Mouse (Mus musculus): ENCODE results near the gene Cerkl. TPM values are rescaled to one million over a fixed set of nuclear protein-coding genes. Genes with fewer than 3 reads are reported as not detected.

Gene Cerkl
- polyA plus RNA-seq, 1 experiment from 2014 or later, result not detected

DNA sequence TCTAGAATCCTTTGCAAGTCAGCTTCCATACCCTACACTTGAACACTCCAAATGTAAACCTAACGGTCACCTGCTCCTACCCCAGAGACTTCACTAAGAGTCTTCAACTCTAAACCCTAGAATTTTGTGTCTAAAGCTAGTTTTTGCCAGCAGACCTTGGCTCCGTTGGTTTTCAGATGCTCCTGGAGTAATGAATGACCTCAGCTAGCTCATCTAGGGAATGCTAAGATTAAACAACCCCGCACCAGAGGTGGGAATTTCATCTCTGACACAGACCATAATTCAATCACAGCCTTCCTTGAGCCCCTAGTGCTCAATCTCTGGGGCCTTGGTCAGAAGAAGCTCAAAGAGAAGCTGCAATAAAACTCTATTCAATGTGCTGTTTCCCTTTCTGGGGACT, 849 bp upstream of the Cerkl start:
- TF ChIP-seq CTCF (IDR thresholded peaks at IDR 0.05), result no peak
- in situ Hi-C loops (cut with MboI; ENCODE audit: low pct_unique_long_range_greater_than_20kb), result no loop called here
- H3K27me3 ChIP-seq, result peaks cover 84% of the 10 kb centered on the region
- DNase-seq (ENCODE audit: low read depth, low spot score), result no peak
- ATAC-seq, result no peak
- CTCF ChIA-PET, result interaction anchor here (1.3 kb wide), 1 partner anchor 42 kb away, joined by 3 read pairs; no protein-coding TSS in a partner anchor
- POLR2A ChIA-PET, result no interaction called here

DNA sequence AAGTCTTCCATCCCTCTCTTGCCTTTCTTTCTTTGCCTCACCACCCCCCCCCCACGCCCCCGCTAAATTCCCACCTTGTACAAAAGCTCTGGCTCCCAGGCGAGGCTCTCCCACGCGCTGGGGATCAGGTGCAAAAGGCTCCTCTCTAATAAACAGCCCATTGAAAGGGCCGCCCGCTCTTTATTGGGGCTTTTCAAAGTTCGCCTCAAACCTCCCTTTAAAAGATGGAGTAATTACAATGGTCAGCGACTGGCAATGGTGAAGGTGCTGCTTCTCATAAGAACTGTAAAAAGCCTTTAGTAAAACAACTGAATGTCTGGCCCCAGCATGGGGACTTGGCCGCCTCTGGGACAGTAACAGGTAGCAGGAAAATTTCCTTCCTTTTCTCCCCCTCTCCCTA, 939 bp downstream of the Cerkl start:
- ATAC-seq (no peak), DNase-seq (ENCODE audit: low read depth, low spot score) (no peak)
- peaks cover 84% of the 10 kb centered on the region for H3K27me3 ChIP-seq
- in situ Hi-C loops (cut with MboI; ENCODE audit: low pct_unique_long_range_greater_than_20kb), result no loop called here
- no peak for TF ChIP-seq CTCF (IDR thresholded peaks at IDR 0.05)
- CTCF ChIA-PET, result no interaction called here
- POLR2A ChIA-PET, result no interaction called here

DNA sequence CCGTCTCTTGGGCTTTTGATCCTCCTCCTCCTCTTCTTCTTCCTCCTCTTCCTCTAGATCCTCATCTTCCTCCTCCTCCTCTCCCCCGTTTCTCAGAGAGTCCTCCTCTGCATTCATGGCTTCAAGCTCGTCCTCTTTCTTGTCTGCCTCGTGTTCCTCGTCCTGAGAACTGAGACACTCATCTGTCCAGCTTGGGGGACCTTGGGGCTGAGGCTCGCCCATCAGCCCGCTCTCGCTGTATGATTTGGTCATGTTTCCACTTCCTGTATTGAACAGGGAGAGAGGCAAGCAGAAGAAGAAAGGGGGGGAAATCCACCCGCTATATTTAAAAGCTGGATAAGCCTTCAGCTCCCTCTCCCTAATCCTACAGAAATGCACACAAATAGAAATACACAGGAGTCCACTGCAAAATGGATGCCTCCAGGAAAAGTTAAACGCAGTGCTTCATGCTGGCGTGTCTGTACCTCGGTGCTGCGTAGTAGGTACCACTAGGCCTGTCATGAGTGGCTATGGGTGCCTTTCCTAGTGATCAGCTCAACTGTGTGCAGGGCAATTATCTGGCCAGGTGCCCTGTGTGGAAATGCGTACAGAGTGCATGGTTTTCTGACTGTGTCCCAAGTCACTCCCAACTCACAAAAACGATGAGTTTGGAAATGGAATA, 1.7 kb downstream of the Cerkl start:
- in situ Hi-C loops (cut with MboI; ENCODE audit: low pct_unique_long_range_greater_than_20kb), result no loop called here

DNA sequence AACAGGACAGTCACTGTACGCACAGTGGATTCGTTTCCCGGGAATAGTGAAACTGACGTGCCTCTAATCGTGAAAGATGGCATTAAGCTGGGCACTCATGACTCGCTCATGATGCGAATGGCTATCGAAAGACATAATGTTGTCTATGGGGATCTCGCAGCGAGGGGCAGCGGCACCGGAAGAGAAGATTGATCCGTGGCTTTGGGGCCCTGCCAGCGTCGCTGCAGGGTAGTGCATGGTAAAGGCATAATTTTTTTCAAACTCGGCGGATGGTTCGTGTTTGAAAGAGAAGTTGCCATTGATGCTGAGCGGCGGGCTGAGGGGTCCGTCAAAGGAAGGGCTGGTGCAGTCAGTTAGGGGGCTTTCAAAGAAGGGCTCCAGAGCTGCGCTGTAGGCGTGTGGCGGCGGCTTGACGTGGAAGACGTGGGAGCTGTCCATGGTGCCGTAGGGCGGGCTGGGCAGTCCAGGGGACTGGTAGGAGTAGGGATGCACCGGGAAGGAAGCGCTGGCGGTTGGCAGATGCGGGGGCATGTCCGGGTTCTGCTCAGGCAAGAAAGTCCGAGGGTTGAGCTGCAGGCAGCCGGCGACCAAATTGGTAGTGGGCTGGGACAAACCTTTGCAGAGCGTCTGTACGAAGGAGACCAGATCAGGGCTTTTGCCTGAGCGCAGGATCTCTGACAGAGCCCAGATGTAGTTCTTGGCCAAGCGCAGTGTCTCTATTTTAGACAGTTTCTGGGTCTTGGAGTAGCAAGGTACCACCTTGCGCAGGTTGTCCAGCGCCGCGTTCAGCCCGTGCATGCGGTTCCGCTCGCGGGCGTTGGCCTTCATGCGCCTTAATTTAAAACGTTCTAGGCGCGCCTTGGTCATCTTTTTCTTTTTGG, 2.4 kb downstream of the Cerkl start:
- in situ Hi-C loops (cut with MboI; ENCODE audit: low pct_unique_long_range_greater_than_20kb), result no loop called here

More for the DNA sequence above, 1.7 kb downstream of the Cerkl start:
- no peak for DNase-seq (ENCODE audit: low read depth, low spot score)
- ChIA-PET CTCF (no interaction called here), POLR2A (no interaction called here)
- no peak for ATAC-seq
- TF ChIP-seq CTCF (IDR thresholded peaks at IDR 0.05), result no peak
- H3K27me3 ChIP-seq, result peaks cover 89% of the 10 kb centered on the region

DNA sequence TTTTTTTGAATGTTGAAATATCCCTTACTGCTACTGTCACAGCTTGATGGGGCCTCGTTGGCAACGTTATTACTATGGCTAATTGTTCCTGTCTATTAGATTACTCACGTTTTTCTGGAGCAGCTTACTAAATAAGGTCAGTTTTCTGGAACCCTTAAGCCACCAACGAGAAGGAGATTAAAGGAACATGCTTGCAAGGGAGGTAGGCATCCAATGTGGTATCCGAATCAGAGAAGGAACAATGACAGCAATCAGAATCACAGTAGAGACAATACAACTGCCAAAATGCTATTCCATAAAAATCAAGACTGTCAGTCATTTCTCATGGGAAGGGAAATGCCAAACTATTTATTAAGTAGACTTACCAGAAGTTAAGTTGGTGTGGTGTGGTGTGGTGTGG, 5.1 kb downstream of the Cerkl start:
- POLR2A ChIA-PET, result no interaction called here
- CTCF ChIA-PET, result no interaction called here
- no peak for ATAC-seq

More for the DNA sequence above, 2.4 kb downstream of the Cerkl start:
- DNase-seq (ENCODE audit: low read depth, low spot score) (no peak), ATAC-seq (peak; percentile 62)
- TF ChIP-seq CTCF (IDR thresholded peaks at IDR 0.05), result no peak
- POLR2A ChIA-PET, result no interaction called here
- peaks cover 85% of the 10 kb centered on the region for H3K27me3 ChIP-seq
- CTCF ChIA-PET, result no interaction called here

DNA sequence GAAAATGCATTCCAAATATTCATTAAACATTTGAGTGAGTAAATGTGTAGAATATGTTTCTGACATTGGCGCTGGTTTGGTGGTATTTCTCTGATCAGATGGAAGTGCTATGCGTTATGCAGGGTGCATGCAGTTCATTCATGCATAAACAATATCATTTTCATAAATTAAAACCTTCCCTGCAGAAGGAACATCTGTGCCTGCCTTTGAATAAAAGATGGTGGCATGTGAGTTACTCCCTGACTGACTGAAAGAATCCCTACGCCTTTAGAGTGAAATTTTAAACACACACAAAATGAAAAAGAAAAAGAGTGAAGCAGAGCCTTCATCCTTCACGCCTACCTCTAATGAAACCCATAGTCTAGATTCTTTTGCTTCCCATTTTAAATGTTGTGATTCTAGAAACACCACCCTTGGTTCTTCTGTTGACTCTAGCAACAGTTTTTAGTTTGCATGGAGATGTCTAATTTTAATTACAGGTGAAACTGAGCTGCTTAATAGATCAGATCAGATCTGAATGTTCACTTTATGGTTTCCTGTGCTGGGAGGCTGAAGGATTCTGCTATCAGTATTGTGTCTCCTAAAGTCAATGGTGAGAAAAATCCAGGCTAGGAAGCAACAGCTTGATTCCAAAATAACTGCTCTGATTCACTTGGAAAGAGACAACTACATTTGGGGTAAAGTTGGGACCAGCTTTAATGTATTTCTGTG, 5.7 kb downstream of the Cerkl start:
- ChIA-PET CTCF (interaction anchor here (1.2 kb wide), 1 partner anchor 78 kb away, joined by 3 read pairs; no protein-coding TSS in a partner anchor), POLR2A (no interaction called here)
- peaks cover 84% of the 10 kb centered on the region for H3K27me3 ChIP-seq
- TF ChIP-seq CTCF (IDR thresholded peaks at IDR 0.05), result no peak
- ATAC-seq (no peak), DNase-seq (ENCODE audit: low read depth, low spot score) (no peak)
- in situ Hi-C loops (cut with MboI; ENCODE audit: low pct_unique_long_range_greater_than_20kb), result no loop called here

More for the DNA sequence above, 5.1 kb downstream of the Cerkl start:
- in situ Hi-C loops (cut with MboI; ENCODE audit: low pct_unique_long_range_greater_than_20kb), result no loop called here
- DNase-seq (ENCODE audit: low read depth, low spot score), result no peak
- peaks cover 83% of the 10 kb centered on the region for H3K27me3 ChIP-seq
- no peak for TF ChIP-seq CTCF (IDR thresholded peaks at IDR 0.05)

DNA sequence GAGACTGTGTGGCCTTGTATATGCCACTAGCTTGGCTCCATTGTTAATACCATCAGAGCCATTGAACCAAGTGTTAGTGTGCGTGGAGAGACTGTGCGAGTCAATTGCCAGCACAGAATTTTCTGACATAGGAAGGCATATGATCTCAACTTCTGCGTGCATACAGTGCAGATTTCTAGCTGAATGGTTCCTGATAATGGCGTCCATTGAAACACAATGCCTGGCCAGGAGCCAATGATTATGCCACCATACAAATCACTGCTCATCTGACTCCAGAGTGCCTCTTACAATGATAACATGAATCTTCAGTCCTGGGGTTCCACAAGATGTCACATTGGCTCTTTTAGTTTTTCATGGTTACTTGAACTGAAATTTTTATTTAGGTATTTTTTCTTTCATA, 7.2 kb downstream of the Cerkl start:
- peaks cover 72% of the 10 kb centered on the region for H3K27me3 ChIP-seq
- in situ Hi-C loops (cut with MboI; ENCODE audit: low pct_unique_long_range_greater_than_20kb), result no loop called here
- ChIA-PET CTCF (interaction anchor here (1.2 kb wide), 1 partner anchor 76 kb away, joined by 3 read pairs; no protein-coding TSS in a partner anchor), POLR2A (no interaction called here)
- TF ChIP-seq CTCF (IDR thresholded peaks at IDR 0.05), result no peak
- ATAC-seq, result no peak
- no peak for DNase-seq (ENCODE audit: low read depth, low spot score)

DNA sequence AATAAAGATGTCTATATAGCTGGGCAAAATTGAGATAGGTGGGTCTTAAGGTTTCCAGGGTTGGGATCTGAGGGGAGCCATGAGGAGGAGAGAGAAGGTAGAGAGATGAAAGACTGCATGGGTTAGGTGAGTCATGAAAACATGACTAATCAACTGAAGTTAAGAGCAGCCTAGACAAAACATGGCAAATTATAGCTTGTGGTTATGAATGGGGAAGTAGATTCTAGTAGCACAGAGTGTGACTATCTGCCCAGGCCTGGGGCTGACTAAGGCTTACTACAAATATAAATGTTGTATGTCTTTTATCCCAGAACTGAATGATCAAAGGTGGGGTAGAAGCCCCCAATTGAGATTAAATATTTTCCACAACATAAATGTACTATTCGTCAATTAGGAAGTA, 9.4 kb downstream of the Cerkl start:
- TF ChIP-seq CTCF (IDR thresholded peaks at IDR 0.05), result no peak
- POLR2A ChIA-PET, result no interaction called here
- DNase-seq (ENCODE audit: low read depth, low spot score), result no peak
- H3K27me3 ChIP-seq, result peaks cover 52% of the 10 kb centered on the region
- ATAC-seq, result no peak
- in situ Hi-C loops (cut with MboI; ENCODE audit: low pct_unique_long_range_greater_than_20kb), result no loop called here
- CTCF ChIA-PET, result no interaction called here

DNA sequence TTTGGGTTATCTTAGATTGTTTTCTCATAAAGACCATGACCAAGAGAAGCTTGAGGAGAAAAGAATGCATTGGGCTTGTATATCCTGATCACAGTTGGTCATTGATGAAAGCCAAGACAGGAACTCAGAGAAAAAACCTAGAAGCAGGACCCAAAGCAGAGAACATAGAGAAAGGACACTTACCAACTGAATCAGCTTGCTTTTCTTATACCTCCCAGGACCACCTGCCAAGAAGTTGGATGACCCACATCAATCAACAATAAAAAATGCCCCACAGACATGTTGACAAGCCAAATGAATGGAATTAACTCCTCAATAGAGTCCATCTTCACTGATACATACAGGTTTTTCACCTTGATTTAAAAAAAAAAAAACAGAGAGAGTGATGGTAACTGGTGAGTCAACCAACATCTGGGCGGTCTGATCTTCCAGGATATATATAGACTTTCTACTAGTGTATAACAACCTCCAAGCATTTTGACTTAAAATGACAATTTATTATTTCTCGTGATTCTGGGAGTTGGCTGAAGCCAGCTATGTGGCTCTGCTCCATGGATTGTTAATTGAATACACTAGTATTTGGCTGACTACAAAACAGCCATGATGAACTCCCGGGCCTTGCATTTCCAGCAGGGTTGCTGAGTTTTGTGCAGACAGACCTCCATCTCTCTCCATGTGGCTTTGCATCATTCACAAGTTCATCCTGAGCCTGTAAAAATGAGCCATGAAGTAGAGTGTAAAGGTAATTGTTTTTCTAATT, 12.5 kb downstream of the Cerkl start:
- DNase-seq (ENCODE audit: low read depth, low spot score) (no peak), ATAC-seq (no peak)
- in situ Hi-C loops (cut with MboI; ENCODE audit: low pct_unique_long_range_greater_than_20kb), result no loop called here
- H3K27me3 ChIP-seq, result peaks cover 28% of the 10 kb centered on the region
- TF ChIP-seq CTCF (IDR thresholded peaks at IDR 0.05), result no peak
- ChIA-PET POLR2A (no interaction called here), CTCF (interaction anchor here (0.7 to 1.1 kb wide), 2 partner anchors 30 to 267 kb away, joined by 3 to 4 read pairs; no protein-coding TSS in a partner anchor)

DNA sequence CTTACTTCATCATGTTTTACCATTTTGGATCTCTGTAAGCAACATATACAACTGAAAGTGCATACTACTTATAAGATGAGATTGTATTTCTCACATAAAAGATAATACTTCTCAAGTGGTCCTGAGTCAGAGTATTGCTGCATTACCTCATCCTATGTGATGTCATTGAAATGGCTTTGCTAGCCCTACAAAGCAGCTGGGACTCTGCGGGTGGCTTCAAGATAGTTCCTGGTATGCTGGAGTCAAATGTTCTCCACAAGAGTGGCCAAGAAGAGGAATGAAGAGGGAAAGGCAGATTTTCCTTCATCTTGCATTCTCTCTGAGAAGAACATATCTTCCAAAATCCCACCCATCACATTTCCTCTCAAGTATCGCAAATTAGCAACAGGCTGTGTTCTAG, 13.2 kb downstream of the Cerkl start:
- H3K27me3 ChIP-seq, result peaks cover 21% of the 10 kb centered on the region
- POLR2A ChIA-PET, result no interaction called here
- no peak for TF ChIP-seq CTCF (IDR thresholded peaks at IDR 0.05)
- ATAC-seq (no peak), DNase-seq (ENCODE audit: low read depth, low spot score) (no peak)
- in situ Hi-C loops (cut with MboI; ENCODE audit: low pct_unique_long_range_greater_than_20kb), result no loop called here
- CTCF ChIA-PET, result interaction anchor here (0.7 kb wide), 1 partner anchor 266 kb away, joined by 3 read pairs; no protein-coding TSS in a partner anchor
